14 mouse cellular contexts compared by ENCODE assay signal in the genomic region with DNA sequence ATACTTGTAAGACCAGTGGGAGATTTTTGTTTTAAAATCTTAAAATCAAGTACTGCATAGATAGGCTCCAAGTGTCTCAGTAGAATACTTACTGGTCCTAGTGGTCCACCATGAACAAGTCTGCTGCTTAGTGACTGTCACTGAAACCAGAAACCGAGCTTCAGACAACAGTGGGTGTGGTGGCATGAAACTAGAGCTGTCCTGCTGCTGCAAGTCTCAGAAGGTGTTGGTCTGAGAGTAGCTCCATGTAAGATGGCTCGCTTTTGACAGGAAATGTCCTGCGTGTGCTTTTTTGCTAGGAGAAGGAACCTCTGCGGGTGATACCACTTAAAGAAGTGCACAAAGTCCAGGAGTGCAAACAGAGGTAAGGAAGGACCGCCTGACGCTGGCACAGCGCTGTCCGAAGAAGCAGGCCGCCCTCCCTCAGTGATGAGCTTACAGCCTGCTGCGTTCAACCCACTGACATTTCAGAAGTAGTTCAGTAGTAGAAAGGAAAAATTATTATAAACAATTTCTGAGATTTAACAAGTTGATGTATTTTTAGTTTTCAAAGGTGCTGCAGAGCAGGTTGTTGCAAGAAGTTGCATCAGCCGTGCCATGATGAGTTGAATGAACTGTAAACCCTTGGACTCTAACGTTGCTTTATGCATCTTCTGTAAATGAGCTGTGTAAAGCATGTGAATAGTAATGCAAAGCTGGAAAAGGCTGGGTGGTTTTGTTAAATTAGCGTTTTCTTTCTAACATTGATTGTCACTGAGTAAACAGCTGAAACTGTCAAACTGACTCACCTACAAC.
"Had no signal": no experiment of that assay in that cellular context is flagged by ENCODE, and none has a peak within 500 bp of the region (broad histone marks: within the 10 kb centered on the region; RNA-seq: fewer than 3 reads in every experiment).

No protein-coding gene starts in this region.

- DNase-seq: kidney, adult 9 months; kidney, postnatal 36 days; liver; lung, adult 2 months; lung, postnatal 36 days; spleen, adult 18-20 months; thymus, adult 2 months; thymus, postnatal 25 days had no signal

- H3K4me2 ChIP-seq: limb, embryonic 12.5 days; midbrain, embryonic 13.5 days; neural tube, embryonic 15.5 days had no signal

- H3K9me3 ChIP-seq: limb, embryonic 12.5 days; midbrain, embryonic 13.5 days; neural tube, embryonic 15.5 days had no signal

- H3K27me3 ChIP-seq: limb, embryonic 12.5 days; midbrain, embryonic 13.5 days; neural tube, embryonic 15.5 days had no signal

- H3K4me3 ChIP-seq: limb, embryonic 12.5 days; midbrain, embryonic 13.5 days; neural tube, embryonic 15.5 days had no signal

- H3K9ac ChIP-seq: limb, embryonic 12.5 days; liver, embryonic 14.5 days; midbrain, embryonic 13.5 days; neural tube, embryonic 15.5 days had no signal

- H3K27ac ChIP-seq: kidney, postnatal 0 days; limb, embryonic 12.5 days; liver, embryonic 14.5 days; midbrain, embryonic 13.5 days; neural tube, embryonic 15.5 days had no signal

- H3K4me1 ChIP-seq: limb, embryonic 12.5 days; midbrain, embryonic 13.5 days; neural tube, embryonic 15.5 days had no signal

- ATAC-seq: lung, postnatal 0 days; midbrain, embryonic 13.5 days had no signal
